11 mouse cellular contexts compared by ENCODE assay signal in the genomic region with DNA sequence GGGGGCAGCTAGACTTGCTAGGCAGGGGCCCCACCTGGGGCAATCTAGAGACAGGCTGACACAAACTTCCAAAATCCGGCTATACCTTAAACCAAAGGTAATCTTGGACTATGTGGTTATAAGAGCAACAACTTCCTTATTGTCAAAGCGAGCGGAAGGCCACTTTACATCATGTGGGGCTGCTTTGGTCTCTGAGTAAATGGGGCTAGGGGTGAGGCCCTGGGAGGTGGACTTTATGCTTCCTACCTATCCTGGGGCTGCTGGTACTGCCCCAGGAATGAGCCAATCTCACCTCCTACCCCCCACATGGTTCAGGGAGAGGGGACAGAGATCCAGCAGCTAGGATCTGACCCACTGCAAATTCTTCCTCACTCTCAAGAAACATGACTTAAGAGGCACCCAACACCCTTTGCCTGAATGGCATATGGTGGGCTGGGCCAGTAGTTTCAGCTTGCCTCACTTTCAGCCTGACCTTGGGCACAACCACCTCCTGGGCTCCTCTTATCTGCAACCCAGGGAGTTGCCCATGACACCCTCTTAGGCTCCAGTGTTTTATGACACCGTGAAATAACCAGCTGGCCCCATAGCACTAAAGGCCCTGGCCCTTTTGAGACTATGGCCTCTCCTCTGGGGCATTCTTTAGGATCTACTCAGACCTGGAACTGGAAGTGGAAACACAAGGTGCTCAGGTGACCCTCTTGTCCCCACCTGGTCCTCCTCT.
DNase-seq lines count a peak whose midpoint lies in the region; ATAC-seq lines count a peak whose summit lies in the region.
"Had no signal": no experiment of that assay in that cellular context is flagged by ENCODE, and none has a peak within 500 bp of the region (broad histone marks: within the 10 kb centered on the region; RNA-seq: fewer than 3 reads in every experiment).

No protein-coding gene starts in this region.

- intact Hi-C loops in left cerebral cortex, postnatal 14 days (cut with DNase I): no loop called here

- ATAC-seq in kidney, embryonic 14.5 days (ENCODE audit: low FRiP score, low TSS enrichment): no peak
- no peak for ATAC-seq in embryonic facial prominence, embryonic 13.5 days (ENCODE audit: insufficient number of reproducible peaks, insufficient read depth, low FRiP score, low TSS enrichment, low read depth)
- no peak for ATAC-seq in hindbrain, embryonic 14.5 days (ENCODE audit: low FRiP score)
- ATAC-seq in midbrain, embryonic 16.5 days: no peak
- no peak for ATAC-seq in cerebellum, adult (ENCODE audit: insufficient number of reproducible peaks, low FRiP score, low TSS enrichment)

- no peak overlapping the region for H3K9ac ChIP-seq in kidney, embryonic 14.5 days (ENCODE audit: low read depth, low read length)
- H3K9ac ChIP-seq in embryonic facial prominence, embryonic 13.5 days: no peak overlapping the region
- H3K9ac ChIP-seq in hindbrain, embryonic 14.5 days: no peak overlapping the region
- H3K9ac ChIP-seq in midbrain, embryonic 16.5 days (ENCODE audit: low read depth, low read length): no peak overlapping the region

- peaks cover 23% of the 10 kb centered on the region for H3K4me1 ChIP-seq in kidney, embryonic 14.5 days (ENCODE audit: control insufficient read depth, insufficient read depth, low read length)
- H3K4me1 ChIP-seq in embryonic facial prominence, embryonic 13.5 days: peaks cover 40% of the 10 kb centered on the region
- H3K4me1 ChIP-seq in hindbrain, embryonic 14.5 days (replicated peaks; ENCODE audit: control insufficient read depth, insufficient read depth, low read length): peaks cover 37% of the 10 kb centered on the region
- peaks cover 26% of the 10 kb centered on the region for H3K4me1 ChIP-seq in midbrain, embryonic 16.5 days (ENCODE audit: control insufficient read depth, insufficient read depth, low read length)

- H3K4me2 ChIP-seq in kidney, embryonic 14.5 days (replicated peaks; ENCODE audit: low read depth, low read length): no peak overlapping the region
- H3K4me2 ChIP-seq in embryonic facial prominence, embryonic 13.5 days: no peak overlapping the region
- no peak overlapping the region for H3K4me2 ChIP-seq in hindbrain, embryonic 14.5 days (replicated peaks)
- no peak overlapping the region for H3K4me2 ChIP-seq in midbrain, embryonic 16.5 days (ENCODE audit: low read length)

- H3K27ac ChIP-seq in kidney, embryonic 14.5 days (ENCODE audit: low read depth, low read length): peak overlapping the region; percentile 4; the same call in 1 of the 2 replicates
- 0 out of 2 replicates have a peak overlapping the region, but pooled peaks have one; percentile 76 for H3K27ac ChIP-seq in embryonic facial prominence, embryonic 13.5 days
- peak overlapping the region; percentile 62 for H3K27ac ChIP-seq in hindbrain, embryonic 14.5 days
- peak overlapping the region; percentile 71 for H3K27ac ChIP-seq in midbrain, embryonic 16.5 days (ENCODE audit: low read length)

- H3K27me3 ChIP-seq in kidney, embryonic 14.5 days (ENCODE audit: control insufficient read depth, insufficient read depth, low read length): no peaks in the 10 kb centered on the region
- H3K27me3 ChIP-seq in embryonic facial prominence, embryonic 13.5 days: no peaks in the 10 kb centered on the region
- H3K27me3 ChIP-seq in hindbrain, embryonic 14.5 days (ENCODE audit: control insufficient read depth, insufficient read depth, low read length): no peaks in the 10 kb centered on the region
- H3K27me3 ChIP-seq in midbrain, embryonic 16.5 days (ENCODE audit: control insufficient read depth, insufficient read depth, low read depth, low read length): no peaks in the 10 kb centered on the region

- no peaks in the 10 kb centered on the region for H3K9me3 ChIP-seq in kidney, embryonic 14.5 days (ENCODE audit: control insufficient read depth, low read length)
- no peaks in the 10 kb centered on the region for H3K9me3 ChIP-seq in embryonic facial prominence, embryonic 13.5 days
- no peaks in the 10 kb centered on the region for H3K9me3 ChIP-seq in hindbrain, embryonic 14.5 days (ENCODE audit: control insufficient read depth, low read length)
- no peaks in the 10 kb centered on the region for H3K9me3 ChIP-seq in midbrain, embryonic 16.5 days (replicated peaks; ENCODE audit: control insufficient read depth, low read length, poor library complexity, severe bottlenecking)

- DNase-seq in kidney, adult 9 months: no peak
- no peak for DNase-seq in hindbrain, embryonic 14.5 days (ENCODE audit: low spot score)
- DNase-seq in left cerebral cortex, postnatal 14 days (ENCODE audit: low spot score in 2 of 2): no peak
- DNase-seq in kidney, postnatal 14 days: no peak
- DNase-seq: cerebellum, postnatal 36 days; lung, postnatal 14 days; thymus, adult 18-20 months had no signal

- no peak overlapping the region for H3K4me3 ChIP-seq in kidney, embryonic 14.5 days (ENCODE audit: low read length)
- H3K4me3 ChIP-seq in embryonic facial prominence, embryonic 13.5 days: no peak overlapping the region
- H3K4me3 ChIP-seq in hindbrain, embryonic 14.5 days (replicated peaks; ENCODE audit: low read length): no peak overlapping the region
- H3K4me3 ChIP-seq in midbrain, embryonic 16.5 days (ENCODE audit: low read depth, low read length): no peak overlapping the region

- 74% methylated on average over 4 of the region's 4 CpGs for WGBS in kidney, embryonic 14.5 days
- WGBS in embryonic facial prominence, embryonic 13.5 days: 81% methylated on average over 4 of the region's 4 CpGs
- WGBS in hindbrain, embryonic 14.5 days: 89% methylated on average over 4 of the region's 4 CpGs
- 84% methylated on average over 4 of the region's 4 CpGs for WGBS in midbrain, embryonic 16.5 days

- peaks cover 44% of the 10 kb centered on the region for H3K36me3 ChIP-seq in kidney, embryonic 14.5 days (ENCODE audit: control insufficient read depth, insufficient read depth, low read length)
- H3K36me3 ChIP-seq in embryonic facial prominence, embryonic 13.5 days: peaks cover 52% of the 10 kb centered on the region
- peaks cover 52% of the 10 kb centered on the region for H3K36me3 ChIP-seq in hindbrain, embryonic 14.5 days (replicated peaks; ENCODE audit: control insufficient read depth, insufficient read depth)
- peaks cover 4% of the 10 kb centered on the region; the same call in 1 of the 2 replicates for H3K36me3 ChIP-seq in midbrain, embryonic 16.5 days (ENCODE audit: control insufficient read depth, insufficient read depth, low read length)

Comparison
In these comparisons a context has a peak if more than half of its experiments do, and no peak if none do; other contexts are left out.
1. H3K27ac ChIP-seq: peak in every context shown above with its lines; median percentile 76 in embryonic facial prominence, embryonic 13.5 days; 71 in midbrain, embryonic 16.5 days; 62 in hindbrain, embryonic 14.5 days; 4 in kidney, embryonic 14.5 days.